Mouse (Mus musculus): ENCODE measurements at regions not wholly inside any gene's neighbourhood (a gene's known extent, or its start where the extent isn't known, plus 50 kb on each side); places are given as distances from the start of the nearest gene placed in this dataset.

DNA sequence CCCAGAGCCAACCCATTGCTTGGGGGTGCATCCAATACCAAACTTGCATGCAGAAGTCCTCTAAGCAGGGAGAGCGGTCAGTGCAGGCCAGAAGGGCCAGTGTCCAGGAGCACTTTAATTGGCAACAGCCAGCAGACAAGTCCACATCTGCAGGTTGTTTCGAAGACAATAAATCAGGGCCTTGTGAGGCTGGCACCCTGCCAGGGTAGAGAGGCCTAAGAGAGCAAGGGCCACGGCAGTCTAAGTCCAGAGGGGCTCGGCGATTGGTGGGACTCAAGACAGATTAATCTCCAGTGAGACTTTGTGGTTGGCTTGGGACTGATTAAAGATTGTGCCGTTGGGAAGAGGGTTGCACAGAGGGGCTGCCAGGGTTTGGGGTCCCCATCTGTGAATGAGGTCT, 68.4 kb upstream of the Actrt2 start:
- no peak for TF ChIP-seq POLR2A (IDR thresholded peaks at IDR 0.05; ENCODE audit: borderline replicate concordance, low read depth, low read length)
- TF ChIP-seq CTCF (IDR thresholded peaks at IDR 0.05; ENCODE audit: low read depth, low read length), result no peak

Data from bone marrow macrophage, adult 2 months (primary cell).